30 mouse cellular contexts compared by ENCODE assay signal in genomic region chr1:134276823-134277222, GRCm38 (mm10). TPM values are rescaled to one million over a fixed set of nuclear protein-coding genes. Genes with fewer than 3 reads are reported as not detected.
DNase-seq lines count a peak whose midpoint lies in the region; ATAC-seq and TF ChIP-seq lines count a peak whose summit lies in the region.
"Had no signal": no experiment of that assay in that cellular context is flagged by ENCODE, and none has a peak within 500 bp of the region (broad histone marks: within the 10 kb centered on the region; RNA-seq: fewer than 3 reads in every experiment).

No protein-coding gene starts in this region.

- TF ChIP-seq CTCF in layer of hippocampus, adult 2 months (conservative IDR thresholded peaks at IDR 0.05), result no peak

- peak overlapping the region; percentile 26 to 42; a peak in 3 of 4 replicates for H3K27ac ChIP-seq in heart, embryonic 14.5 days (replicated peaks in 1 of 2; ENCODE audit: control insufficient read depth in 1 of 2, insufficient read depth in 1 of 2, low read depth in 2 of 2, low read length in 2 of 2)
- H3K27ac ChIP-seq in layer of hippocampus, adult 2 months, result peak overlapping the region; percentile 86
- H3K27ac ChIP-seq: hindbrain, embryonic 13.5 days; kidney, postnatal 0 days; liver, embryonic 15.5 days; midbrain, embryonic 12.5 days; neural tube, embryonic 13.5 days had no signal

- H3K27me3 ChIP-seq in heart, embryonic 14.5 days (ENCODE audit: control insufficient read depth, insufficient read depth, low read length), result no peaks in the 10 kb centered on the region
- H3K27me3 ChIP-seq: hindbrain, embryonic 13.5 days; liver, embryonic 15.5 days; neural tube, embryonic 13.5 days; Patski had no signal

- H3K9me3 ChIP-seq in heart, embryonic 14.5 days (ENCODE audit: control insufficient read depth, low read length), result no peaks in the 10 kb centered on the region
- H3K9me3 ChIP-seq: G1E; hindbrain, embryonic 13.5 days; liver, embryonic 15.5 days; midbrain, embryonic 12.5 days; neural tube, embryonic 13.5 days had no signal

- intact Hi-C loops in heart, postnatal 14 days (cut with DNase I), result no loop called here

- no peak overlapping the region for H3K4me2 ChIP-seq in heart, embryonic 14.5 days (ENCODE audit: low read length)
- H3K4me2 ChIP-seq: hindbrain, embryonic 13.5 days; liver, embryonic 15.5 days; midbrain, embryonic 12.5 days; neural tube, embryonic 13.5 days had no signal

- H3K4me1 ChIP-seq in heart, embryonic 14.5 days (ENCODE audit: control insufficient read depth in 2 of 2, insufficient read depth in 2 of 2, low read length in 2 of 2), result peaks cover 12 to 17% of the 10 kb centered on the region in 2 experiments
- H3K4me1 ChIP-seq: liver, embryonic 15.5 days had no signal

- H3K36me3 ChIP-seq in heart, embryonic 14.5 days (ENCODE audit: control insufficient read depth, insufficient read depth, low read length), result no peaks in the 10 kb centered on the region
- H3K36me3 ChIP-seq: G1E; hindbrain, embryonic 13.5 days; liver, embryonic 15.5 days; midbrain, embryonic 12.5 days; neural tube, embryonic 13.5 days had no signal

- no peak overlapping the region for H3K4me3 ChIP-seq in heart, embryonic 14.5 days (ENCODE audit: control insufficient read depth in 1 of 2, insufficient read depth in 1 of 2, low read depth in 1 of 2, low read length in 2 of 2)
- H3K4me3 ChIP-seq in layer of hippocampus, adult 2 months, result no peak overlapping the region
- H3K4me3 ChIP-seq: erythroblast, embryonic 14.5 days; hindbrain, embryonic 13.5 days; liver, embryonic 15.5 days; midbrain, embryonic 12.5 days; neural tube, embryonic 13.5 days had no signal

- ATAC-seq in heart, embryonic 14.5 days (ENCODE audit: insufficient number of reproducible peaks, insufficient read depth, low FRiP score, low read depth), result no peak
- ATAC-seq in CD4-positive, CD25-positive, alpha-beta regulatory T cell, adult 4 months, result no peak
- ATAC-seq: forebrain, embryonic 16.5 days; intestine, embryonic 16.5 days; Patski had no signal

- peak; percentile 29 for DNase-seq in cerebellum, adult 11-12 months
- DNase-seq in cerebellum, adult 11 months, result no peak
- no peak for DNase-seq in heart, postnatal 14 days
- no peak for DNase-seq in layer of hippocampus, adult 2 months (ENCODE audit: low spot score in 2 of 2)
- no peak for DNase-seq in layer of hippocampus, postnatal 14 days (ENCODE audit: low spot score in 2 of 2)
- peak; percentile 73 for DNase-seq in Muller cell, postnatal 12 days (ENCODE audit: inconsistent ontology term)
- DNase-seq: adrenal gland, postnatal 10 days; right cerebral cortex, postnatal 4 days; thymus, adult 2 months; thymus, postnatal 36 days had no signal

- no peak overlapping the region for H3K9ac ChIP-seq in heart, embryonic 14.5 days (ENCODE audit: low read length)
- H3K9ac ChIP-seq: hindbrain, embryonic 13.5 days; liver, embryonic 15.5 days; midbrain, embryonic 12.5 days; neural tube, embryonic 13.5 days had no signal

- WGBS in heart, embryonic 14.5 days, result 47% methylated on average over 7 of the region's 7 CpGs

RNA-seq across cellular contexts. Expression of gene Myog, which starts 13.0 kb away (rescaled TPM):
- polyA plus RNA-seq in heart, embryonic 14.5 days (2014; fragmentation: Nextera tagmentation; extraction: Ambion mirVana), result 0.62 and 0.70 TPM in 2 replicates
- not detected for total RNA-seq in heart, postnatal 14 days (2021)
- not detected for total RNA-seq in layer of hippocampus, adult 2 months (2021)
- not detected for total RNA-seq in layer of hippocampus, postnatal 14 days (2021)
- not detected for polyA plus RNA-seq in CD4-positive, CD25-positive, alpha-beta regulatory T cell, adult 4 months (2017; shearing (Covaris generic))
- total RNA-seq: G1E; heart, postnatal 10 days; left cerebral cortex, postnatal 10 days; liver, adult 2 months; megakaryocyte, adult 5-6 weeks had no signal
- polyA plus RNA-seq: erythroblast, embryonic 14.5 days; forebrain, embryonic 11.5 days; forebrain, embryonic 16.5 days; G1E; gonadal fat pad, adult 2 months; liver, adult 2 months; midbrain, postnatal 0 days; Patski; spleen, adult 2 months had no signal

RNA-seq across cellular contexts. Expression of gene Adora1, which starts 41.6 kb away (rescaled TPM):
- 11.3 and 11.7 TPM in 2 replicates for polyA plus RNA-seq in heart, embryonic 14.5 days (2014; fragmentation: Nextera tagmentation; extraction: Ambion mirVana)
- 10 to 100 TPM; 20.3 to 23.0 TPM for total RNA-seq in heart, postnatal 14 days (2021)
- 100 to 1,000 TPM; 202 to 221 TPM for total RNA-seq in layer of hippocampus, adult 2 months (2021)
- 100 to 1,000 TPM; 213 to 218 TPM for total RNA-seq in layer of hippocampus, postnatal 14 days (2021)
- under 1 TPM in 1 of 2 experiments, not detected in 1; 0.26 TPM for polyA plus RNA-seq in CD4-positive, CD25-positive, alpha-beta regulatory T cell, adult 4 months (2017; shearing (Covaris generic))
- total RNA-seq: megakaryocyte, adult 5-6 weeks had no signal
- polyA plus RNA-seq: erythroblast, embryonic 14.5 days; G1E had no signal

RNA-seq across cellular contexts. Expression of gene Ppfia4, which starts 55.9 kb away (rescaled TPM):
- polyA plus RNA-seq in heart, embryonic 14.5 days (2014; fragmentation: Nextera tagmentation; extraction: Ambion mirVana), result 10.5 and 11.9 TPM in 2 replicates
- total RNA-seq in heart, postnatal 14 days (2021), result 1 to 10 TPM; 2.8 to 3.5 TPM
- 10 to 100 TPM; 71.9 to 79.7 TPM for total RNA-seq in layer of hippocampus, adult 2 months (2021)
- total RNA-seq in layer of hippocampus, postnatal 14 days (2021), result 10 to 100 TPM; 82.3 to 86.7 TPM
- polyA plus RNA-seq in CD4-positive, CD25-positive, alpha-beta regulatory T cell, adult 4 months (2017; shearing (Covaris generic)), result under 1 TPM in 1 of 2 experiments, not detected in 1; 0.20 TPM

Comparison
In these comparisons a context has a peak if more than half of its experiments do, and no peak if none do; other contexts are left out.
1. DNase-seq: peak in cerebellum, adult 11-12 months (single experiment) and Muller cell, postnatal 12 days (single experiment); none in cerebellum, adult 11 months (single experiment), heart, postnatal 14 days (0 of 2), layer of hippocampus, adult 2 months (0 of 2) and layer of hippocampus, postnatal 14 days (0 of 2).
2. RNA of gene Adora1, which starts 41.6 kb away (total RNA-seq): 202 to 221 TPM in layer of hippocampus, adult 2 months and 213 to 218 TPM in layer of hippocampus, postnatal 14 days; 20.3 to 23.0 TPM in heart, postnatal 14 days; every median in the first group is over 4 times any median in the second.
3. RNA of gene Ppfia4, which starts 55.9 kb away (total RNA-seq): 82.3 to 86.7 TPM in layer of hippocampus, postnatal 14 days and 71.9 to 79.7 TPM in layer of hippocampus, adult 2 months; 2.8 to 3.5 TPM in heart, postnatal 14 days; every median in the first group is over 10 times any median in the second.